Mouse (Mus musculus) brain, embryonic 14.5 days (tissue): ENCODE measurements around the gene Lrrc32.

ENCODE experiments used
- CTCF ChIP-seq: fragments of 200-500 bp; IDR thresholded peaks from 2 replicates; pipeline ENCODE4 v1.5.1; 2012; ENCODE audit warnings: inconsistent platforms, mild to moderate bottlenecking, moderate library complexity, borderline replicate concordance; ENCODE audit not compliant: insufficient read depth, insufficient read length; ENCODE audit errors: extremely low read depth
- POLR2A ChIP-seq: fragments of 200-500 bp; IDR thresholded peaks from 2 replicates; pipeline ENCODE4 v1.6.1; 2012; ENCODE audit warnings: mild to moderate bottlenecking, inconsistent platforms, borderline replicate concordance; ENCODE audit not compliant: poor library complexity, insufficient read depth, insufficient read length, severe bottlenecking; ENCODE audit errors: extremely low read depth

- TF ChIP-seq CTCF, result no peak
- no peak for TF ChIP-seq POLR2A
Measured at GRCm38 (mm10) chr7:98537967-98538573, 49.0 kb downstream of the Lrrc32 start.
